Mouse (Mus musculus): Measurements from ENCODE around the gene Gm3488. TPM values are rescaled to one million over a fixed set of nuclear protein-coding genes. Genes with fewer than 3 reads are reported as not detected.
"Not testable (repeated sequence)": the region's sequence is repeated elsewhere in the genome, so short reads cannot be mapped to it uniquely, and the experiment has no call there.

The Gm3488 gene
- polyA plus RNA-seq (2014; fragmentation: Nextera tagmentation; extraction: Ambion mirVana) = 2.0 and 2.5 TPM in 2 replicates

DNA sequence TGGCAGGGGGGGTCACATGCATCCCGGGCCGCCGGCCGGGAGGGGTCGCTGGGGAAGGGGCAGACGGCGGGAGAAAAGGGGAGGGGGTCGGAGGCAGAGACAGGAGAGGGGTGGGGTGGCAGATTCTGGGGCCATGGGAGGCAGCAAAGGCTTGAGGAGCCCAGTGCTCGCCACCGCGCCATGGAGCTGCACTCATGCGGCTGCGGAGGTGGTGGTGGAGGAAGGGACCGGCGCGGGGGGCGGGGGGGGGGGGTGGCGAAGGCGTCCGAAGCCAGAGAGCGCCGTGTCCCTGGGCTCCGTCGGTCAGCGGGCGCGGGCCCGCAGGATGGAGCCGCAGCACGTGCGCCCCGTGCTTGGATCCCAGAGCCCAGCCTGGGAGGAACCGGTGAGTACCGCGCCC, at the start of gene Gm3488:
TSS of gene Gm3488 (plus strand) at position 301 of the 400 bp plus-strand sequence.
- not testable (repeated sequence) for DNase-seq (ENCODE audit: low spot score); ATAC-seq (ENCODE audit: low FRiP score); H3K27ac ChIP-seq (ENCODE audit: low read depth, low read length); H3K9me3 ChIP-seq (ENCODE audit: control insufficient read depth, low read length); H3K4me3 ChIP-seq (ENCODE audit: low read depth, low read length); H3K9ac ChIP-seq (ENCODE audit: low read depth, low read length); H3K4me2 ChIP-seq (replicated peaks; ENCODE audit: low read depth, low read length); H3K4me1 ChIP-seq (replicated peaks; ENCODE audit: control insufficient read depth, insufficient read depth, low read length); H3K36me3 ChIP-seq (ENCODE audit: control insufficient read depth, insufficient read depth, low read length); H3K27me3 ChIP-seq (ENCODE audit: control insufficient read depth, insufficient read depth, low read length)
- no CpG with 5 or more reads among the region's 35 CpGs for WGBS

DNA sequence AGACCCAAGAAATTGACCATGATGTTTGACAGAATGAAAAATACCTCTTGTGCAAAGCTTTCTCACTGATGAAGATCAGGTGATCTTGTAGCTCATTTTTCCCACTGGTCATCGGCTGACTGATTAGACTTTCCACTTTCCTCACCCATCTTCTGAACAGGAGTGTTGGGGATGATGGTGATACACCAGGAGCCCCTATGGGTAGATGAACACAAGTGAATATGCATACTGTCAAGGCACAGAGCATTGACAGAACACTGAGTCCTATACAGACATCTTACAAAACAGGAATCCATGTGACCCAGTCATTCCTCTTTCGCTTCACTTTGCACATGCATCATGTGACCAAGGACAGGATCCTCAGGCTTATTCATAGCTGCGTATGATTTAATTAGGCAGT, 46.1 kb upstream of the Gm3488 start, which contains the start of gene Gm3194:
TSS of gene Gm3194 (minus strand) at position 101 of the 400 bp plus-strand sequence.
- not testable (repeated sequence) for H3K9me3 ChIP-seq (ENCODE audit: control insufficient read depth, low read length); H3K36me3 ChIP-seq (ENCODE audit: control insufficient read depth, insufficient read depth, low read length); H3K27me3 ChIP-seq (ENCODE audit: control insufficient read depth, insufficient read depth, low read length); H3K4me2 ChIP-seq (replicated peaks; ENCODE audit: low read depth, low read length); DNase-seq (ENCODE audit: low spot score); H3K9ac ChIP-seq (ENCODE audit: low read depth, low read length); H3K27ac ChIP-seq (ENCODE audit: low read depth, low read length); H3K4me3 ChIP-seq (ENCODE audit: low read depth, low read length); H3K4me1 ChIP-seq (replicated peaks; ENCODE audit: control insufficient read depth, insufficient read depth, low read length); ATAC-seq (ENCODE audit: low FRiP score)
- no CpG with 5 or more reads among the region's 3 CpGs for WGBS

DNA sequence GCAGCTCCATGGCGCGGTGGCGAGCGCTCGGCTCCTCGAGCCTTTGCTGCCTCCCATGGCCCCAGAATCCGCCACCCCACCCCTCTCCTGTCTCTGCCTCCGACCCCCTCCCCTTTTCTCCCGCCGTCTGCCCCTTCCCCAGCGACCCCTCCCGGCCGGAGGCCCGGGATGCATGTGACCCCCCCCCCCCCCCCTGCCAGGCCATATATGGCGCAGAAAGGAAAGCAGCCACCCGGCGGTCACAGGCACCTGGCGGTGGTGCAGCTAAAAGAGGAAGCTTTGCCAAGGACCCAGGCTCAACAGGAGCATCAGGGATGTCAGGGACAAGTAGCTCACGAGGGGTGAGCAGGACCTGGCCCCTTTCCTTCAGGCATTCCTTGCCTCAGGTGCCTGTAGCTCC, 41.0 kb upstream of the Gm3488 start:
- WGBS = no CpG with 5 or more reads among the region's 19 CpGs
- not testable (repeated sequence) for DNase-seq (ENCODE audit: low spot score); H3K36me3 ChIP-seq (ENCODE audit: control insufficient read depth, insufficient read depth, low read length); H3K27me3 ChIP-seq (ENCODE audit: control insufficient read depth, insufficient read depth, low read length); H3K9me3 ChIP-seq (ENCODE audit: control insufficient read depth, low read length); H3K4me3 ChIP-seq (ENCODE audit: low read depth, low read length); H3K27ac ChIP-seq (ENCODE audit: low read depth, low read length); H3K9ac ChIP-seq (ENCODE audit: low read depth, low read length); H3K4me2 ChIP-seq (replicated peaks; ENCODE audit: low read depth, low read length); H3K4me1 ChIP-seq (replicated peaks; ENCODE audit: control insufficient read depth, insufficient read depth, low read length)
- peak; percentile 66; the same call in 1 of the 2 replicates for ATAC-seq (ENCODE audit: low FRiP score)

DNA sequence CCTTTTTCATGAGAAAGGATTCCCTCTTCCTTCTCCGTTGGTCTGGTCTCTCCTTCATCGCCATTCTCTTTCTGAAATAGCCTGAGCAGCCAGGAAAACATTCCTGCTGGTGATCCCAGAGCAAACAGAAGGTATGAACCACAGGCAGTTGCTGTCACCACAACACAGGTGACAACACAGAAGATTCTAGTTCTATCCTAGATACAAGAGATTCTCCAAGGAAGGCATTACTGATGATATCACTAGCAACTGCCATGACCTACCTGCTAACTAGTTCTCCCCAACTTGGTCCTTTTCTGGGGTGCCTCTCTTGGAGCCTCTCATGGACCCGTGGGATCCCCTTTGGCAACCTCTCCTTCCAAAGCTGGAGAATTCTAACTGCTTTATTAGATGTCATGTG, 23.7 kb upstream of the Gm3488 start, which contains the start of gene Gm8246:
TSS of gene Gm8246 (minus strand) at position 101 of the 400 bp plus-strand sequence.
- no CpG with 5 or more reads among the region's 3 CpGs for WGBS
- not testable (repeated sequence) for ATAC-seq (ENCODE audit: low FRiP score); H3K9me3 ChIP-seq (ENCODE audit: control insufficient read depth, low read length); H3K9ac ChIP-seq (ENCODE audit: low read depth, low read length); H3K4me2 ChIP-seq (replicated peaks; ENCODE audit: low read depth, low read length); H3K36me3 ChIP-seq (ENCODE audit: control insufficient read depth, insufficient read depth, low read length); H3K4me3 ChIP-seq (ENCODE audit: low read depth, low read length); H3K4me1 ChIP-seq (replicated peaks; ENCODE audit: control insufficient read depth, insufficient read depth, low read length); H3K27ac ChIP-seq (ENCODE audit: low read depth, low read length); DNase-seq (ENCODE audit: low spot score); H3K27me3 ChIP-seq (ENCODE audit: control insufficient read depth, insufficient read depth, low read length)

DNA sequence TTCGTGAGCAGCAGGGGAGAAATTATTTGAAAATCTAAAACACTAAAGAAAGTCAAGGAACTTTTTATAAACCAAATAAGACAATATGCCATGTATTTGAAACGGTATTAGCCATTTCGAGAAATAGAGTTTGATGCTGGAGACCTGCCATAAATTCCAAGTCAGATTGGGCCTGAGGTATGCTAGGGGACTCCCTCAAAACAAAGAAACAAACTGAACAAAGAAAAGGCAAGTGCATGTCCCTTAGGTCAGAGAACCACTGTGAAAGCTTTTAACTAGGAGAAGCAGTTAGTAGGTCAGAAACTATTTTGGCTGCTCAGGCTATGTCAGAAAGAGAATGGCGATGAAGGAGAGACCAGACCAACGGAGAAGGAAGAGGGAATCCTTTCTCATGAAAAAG, 17.6 kb upstream of the Gm3488 start, which contains the start of gene Gm3187:
TSS of gene Gm3187 (plus strand) at position 301 of the 400 bp plus-strand sequence.
- not testable (repeated sequence) for H3K9ac ChIP-seq (ENCODE audit: low read depth, low read length); H3K9me3 ChIP-seq (ENCODE audit: control insufficient read depth, low read length); H3K27me3 ChIP-seq (ENCODE audit: control insufficient read depth, insufficient read depth, low read length); H3K4me2 ChIP-seq (replicated peaks; ENCODE audit: low read depth, low read length); DNase-seq (ENCODE audit: low spot score); H3K4me1 ChIP-seq (replicated peaks; ENCODE audit: control insufficient read depth, insufficient read depth, low read length); H3K27ac ChIP-seq (ENCODE audit: low read depth, low read length); H3K4me3 ChIP-seq (ENCODE audit: low read depth, low read length); H3K36me3 ChIP-seq (ENCODE audit: control insufficient read depth, insufficient read depth, low read length); ATAC-seq (ENCODE audit: low FRiP score)
- WGBS = 91% methylated on average over 4 of the region's 5 CpGs

DNA sequence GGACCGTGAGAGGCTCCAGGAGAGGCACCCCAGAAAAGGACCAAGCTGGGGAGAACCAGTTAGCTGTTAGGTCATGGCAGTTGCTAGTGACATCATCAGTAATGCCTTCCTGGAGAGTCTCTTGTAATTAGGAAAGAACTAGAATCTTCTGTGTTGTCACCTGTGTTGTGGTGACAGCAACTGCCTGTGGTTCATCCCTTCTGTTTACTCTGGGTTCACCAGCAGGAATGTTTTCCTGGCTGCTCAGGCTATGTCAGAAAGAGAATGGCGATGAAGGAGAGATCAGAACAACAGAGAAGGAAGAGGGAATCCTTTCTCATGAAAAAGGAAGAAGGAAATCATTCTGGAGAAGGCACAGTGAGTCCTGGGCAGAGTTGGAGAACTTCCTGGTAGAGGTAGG, 36.7 kb downstream of the Gm3488 start, which contains the start of gene Gm3532:
TSS of gene Gm3532 (plus strand) at position 301 of the 400 bp plus-strand sequence.
- not testable (repeated sequence) for DNase-seq (ENCODE audit: low spot score); ATAC-seq (ENCODE audit: low FRiP score); H3K36me3 ChIP-seq (ENCODE audit: control insufficient read depth, insufficient read depth, low read length); H3K4me1 ChIP-seq (replicated peaks; ENCODE audit: control insufficient read depth, insufficient read depth, low read length); H3K27ac ChIP-seq (ENCODE audit: low read depth, low read length); H3K9ac ChIP-seq (ENCODE audit: low read depth, low read length); H3K4me3 ChIP-seq (ENCODE audit: low read depth, low read length); H3K9me3 ChIP-seq (ENCODE audit: control insufficient read depth, low read length); H3K27me3 ChIP-seq (ENCODE audit: control insufficient read depth, insufficient read depth, low read length); H3K4me2 ChIP-seq (replicated peaks; ENCODE audit: low read depth, low read length)
- WGBS = no CpG with 5 or more reads among the region's 2 CpGs

Other genes with a start within 250 kb of the Gm3488 start
- not detected in 2 replicates for gene Gm3526, start 241.1 kb upstream of the Gm3488 start, polyA plus RNA-seq (2014; fragmentation: Nextera tagmentation; extraction: Ambion mirVana)
- gene Gm3542, start 166.7 kb upstream of the Gm3488 start, polyA plus RNA-seq (2014; fragmentation: Nextera tagmentation; extraction: Ambion mirVana) = not detected in 2 replicates
- 0.14 TPM in 1 of 2 replicates, not detected in the other for gene Gm3500, start 112.6 kb upstream of the Gm3488 start, polyA plus RNA-seq (2014; fragmentation: Nextera tagmentation; extraction: Ambion mirVana)
- 0.98 and 1.3 TPM in 2 replicates for gene Gm3194, start 46.2 kb upstream of the Gm3488 start, polyA plus RNA-seq (2014; fragmentation: Nextera tagmentation; extraction: Ambion mirVana)
- not detected in 2 replicates for gene Gm8246, start 23.8 kb upstream of the Gm3488 start, polyA plus RNA-seq (2014; fragmentation: Nextera tagmentation; extraction: Ambion mirVana)
- not detected in 2 replicates for gene Gm3187, start 17.5 kb upstream of the Gm3488 start, polyA plus RNA-seq (2014; fragmentation: Nextera tagmentation; extraction: Ambion mirVana)
- not detected in 2 replicates for gene Gm3532, start 36.8 kb downstream of the Gm3488 start, polyA plus RNA-seq (2014; fragmentation: Nextera tagmentation; extraction: Ambion mirVana)
- gene Gm8265, start 131.4 kb downstream of the Gm3488 start, polyA plus RNA-seq (2014; fragmentation: Nextera tagmentation; extraction: Ambion mirVana) = not detected in 2 replicates
- gene Gm9603, start 185.8 kb downstream of the Gm3488 start, polyA plus RNA-seq (2014; fragmentation: Nextera tagmentation; extraction: Ambion mirVana) = not detected in 2 replicates
- 0.12 TPM in 1 of 2 replicates, not detected in the other for gene Gm3373, start 239.9 kb downstream of the Gm3488 start, polyA plus RNA-seq (2014; fragmentation: Nextera tagmentation; extraction: Ambion mirVana)